Mouse (Mus musculus): ENCODE data around the gene Synpo2. TPM values are rescaled to one million over a fixed set of nuclear protein-coding genes. Genes with fewer than 3 reads are reported as not detected.

The Synpo2 gene
- total RNA-seq, 2 experiments from 2014 or later: 2.2 to 3.0 TPM

DNA sequence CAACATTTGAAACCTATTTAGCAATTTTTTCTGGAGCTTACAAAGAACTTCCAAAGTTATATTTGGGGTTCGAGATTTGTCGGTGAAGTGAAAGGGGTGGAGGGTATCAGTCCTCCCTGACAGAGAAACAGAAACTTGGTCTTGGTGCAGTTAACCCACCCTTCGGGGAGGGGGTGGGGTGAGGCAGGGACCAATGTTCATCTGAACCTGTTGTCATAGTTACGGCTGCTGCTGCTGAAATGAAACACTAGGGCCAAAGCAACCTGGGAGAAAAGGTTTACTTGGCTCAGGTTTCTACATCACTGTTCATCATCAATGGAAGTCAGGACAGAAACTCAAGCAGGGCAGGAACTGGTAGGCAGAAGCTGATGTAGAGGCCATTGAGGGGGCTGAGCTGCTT, 66.6 kb downstream of the Synpo2 start:
- intact Hi-C loops (cut with DNase I): loop anchor here (5.0 kb wide), 1 partner anchor 153 kb away; no protein-coding TSS in a partner anchor
- no peak for DNase-seq

DNA sequence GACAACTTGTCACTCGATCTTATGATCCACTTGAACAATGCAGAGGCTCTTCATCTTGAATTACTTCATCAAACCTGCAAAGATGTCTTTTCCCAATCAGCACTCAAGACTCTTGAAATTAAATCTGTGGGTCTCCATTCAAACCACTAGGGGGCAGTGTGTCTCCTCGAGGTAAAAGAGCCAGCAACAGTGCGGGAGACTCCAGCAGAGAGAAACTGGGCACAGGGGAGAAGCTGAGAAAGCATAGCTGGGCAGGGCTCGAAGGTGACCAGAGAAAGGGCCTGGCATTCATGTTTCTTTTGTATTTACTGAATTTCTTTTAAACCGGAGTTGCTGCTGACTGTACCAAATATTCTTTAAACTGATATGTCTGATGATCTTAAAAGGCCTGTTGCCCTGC, 67.1 kb downstream of the Synpo2 start:
- intact Hi-C loops (cut with DNase I): loop anchor here (5.0 kb wide), 1 partner anchor 153 kb away; no protein-coding TSS in a partner anchor
- peak; percentile 52 for DNase-seq

DNA sequence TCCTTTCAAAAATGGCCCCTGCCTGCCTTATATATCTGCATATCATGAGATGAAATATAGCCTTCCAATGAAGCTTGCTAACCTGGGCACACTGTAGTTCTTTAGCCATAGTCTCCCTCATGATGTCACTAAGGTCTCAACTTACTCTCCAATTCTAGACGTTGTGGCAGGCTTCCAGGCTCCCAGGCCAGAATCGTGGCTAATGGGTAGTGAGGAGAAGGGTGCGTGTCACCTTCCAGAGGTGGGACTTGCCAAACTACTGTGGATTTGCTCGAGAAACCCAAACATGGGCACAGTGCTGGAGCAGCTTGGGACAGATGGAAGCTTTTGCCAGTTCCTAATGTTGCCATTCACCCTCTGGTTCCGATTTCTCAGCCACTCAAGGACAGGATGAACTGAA, 69.5 kb downstream of the Synpo2 start:
- intact Hi-C loops (cut with DNase I): loop anchor here (5.0 kb wide), 1 partner anchor 156 kb away; no protein-coding TSS in a partner anchor
- no peak for DNase-seq

DNA sequence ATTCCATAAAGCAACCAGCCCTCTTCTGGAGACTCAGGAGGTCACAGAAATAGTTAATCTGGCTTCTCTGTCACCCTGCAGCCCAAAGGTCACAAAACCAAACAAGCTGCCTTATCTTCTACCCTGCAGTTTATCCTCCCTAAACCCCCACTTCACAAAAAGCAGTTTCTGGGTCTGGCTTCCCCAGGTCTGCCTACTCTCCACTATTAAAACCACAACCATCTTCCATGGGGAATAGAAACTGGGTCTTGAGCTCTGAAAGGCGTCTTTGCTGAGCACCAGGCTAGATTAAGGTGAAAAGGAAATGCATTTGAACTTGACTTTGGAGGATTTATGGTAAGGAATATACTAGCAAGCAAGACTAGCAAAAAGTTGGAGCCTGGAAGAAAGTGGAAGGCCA, 71.8 kb downstream of the Synpo2 start:
- intact Hi-C loops (cut with DNase I): no loop called here
- no peak for DNase-seq

DNA sequence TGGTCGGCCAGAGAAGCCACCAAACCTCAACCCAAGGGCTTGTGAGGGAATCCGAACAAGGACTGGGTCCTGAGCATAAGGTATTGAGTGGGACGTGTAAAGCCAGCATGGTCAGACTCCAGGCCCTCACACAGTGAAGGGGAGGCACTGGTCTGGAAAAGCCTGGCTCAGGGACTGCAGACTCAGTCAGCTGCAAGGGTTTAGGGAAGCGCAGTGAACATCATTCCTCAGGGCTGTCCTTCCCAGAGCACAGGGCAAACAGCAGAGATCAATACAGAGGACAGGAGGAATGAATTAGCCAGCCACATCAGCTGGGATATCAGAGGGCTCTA, 72.8 kb downstream of the Synpo2 start:
- intact Hi-C loops (cut with DNase I): no loop called here
- DNase-seq: no peak

DNA sequence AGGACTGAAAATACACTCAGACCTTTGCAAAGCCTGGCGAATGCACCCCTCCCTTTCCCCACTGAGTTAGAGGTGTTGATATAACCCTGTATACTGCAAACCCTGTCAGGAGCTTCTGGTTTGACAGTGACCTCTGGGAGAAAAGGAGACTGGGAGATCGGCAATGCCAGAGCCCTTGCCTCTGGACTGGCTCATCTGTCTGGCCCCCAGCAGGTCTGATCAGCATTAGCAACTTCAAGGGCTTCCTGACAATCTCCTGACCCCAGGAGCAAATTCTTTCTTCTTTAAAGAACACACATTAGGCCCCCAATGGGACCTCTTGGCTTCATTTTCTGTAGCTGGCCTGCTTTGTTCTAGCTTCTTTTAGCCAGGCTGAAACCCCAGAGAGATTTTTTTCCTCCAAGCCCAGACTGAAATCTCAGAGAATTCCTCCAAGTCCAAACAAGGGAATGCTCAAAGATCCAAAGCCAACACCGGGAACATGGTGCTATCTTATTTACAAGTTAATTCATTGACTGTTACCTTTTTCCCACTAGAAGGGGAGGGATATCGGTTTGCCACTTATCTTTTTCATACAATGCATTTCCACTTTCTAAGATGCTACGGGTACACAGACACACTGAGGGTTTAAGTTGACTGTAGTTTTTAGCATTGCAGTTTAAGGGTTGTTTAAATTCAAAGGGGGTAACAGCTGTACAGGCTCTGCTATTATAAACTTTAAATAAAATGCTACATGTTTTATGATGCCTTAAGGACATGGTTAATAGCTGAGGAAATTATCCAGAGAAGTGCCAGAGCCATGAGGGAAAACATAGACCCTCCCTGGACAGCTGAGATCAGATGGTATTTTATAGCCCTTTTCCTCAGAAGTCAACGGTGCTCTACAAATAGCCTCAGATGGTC, 73.4 kb downstream of the Synpo2 start:
- no peak for DNase-seq

DNA sequence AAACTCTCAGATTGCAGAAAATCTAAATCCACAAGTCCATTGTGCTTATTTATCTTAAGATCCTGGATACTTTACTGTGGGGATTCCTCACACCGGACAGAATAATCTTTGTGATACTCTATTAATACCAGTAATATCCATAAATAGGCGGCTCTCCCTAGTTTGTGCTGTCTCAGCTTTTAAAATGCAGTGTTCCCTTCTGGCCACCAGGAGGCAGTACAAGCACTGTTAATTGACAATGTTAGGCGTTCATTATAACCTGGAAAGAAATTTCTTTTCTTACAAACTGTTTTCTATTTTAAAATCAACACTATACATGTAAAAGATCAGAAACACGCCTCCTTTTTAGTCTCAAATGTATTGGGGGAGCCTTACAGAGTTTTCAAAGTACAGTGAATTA, 75.2 kb downstream of the Synpo2 start:
- DNase-seq: peak; percentile 24
- intact Hi-C loops (cut with DNase I): loop anchor here (2.0 kb wide), 1 partner anchor 192 kb away; no protein-coding TSS in a partner anchor

More for the DNA sequence above, 73.4 kb downstream of the Synpo2 start:
- intact Hi-C loops (cut with DNase I): no loop called here

DNA sequence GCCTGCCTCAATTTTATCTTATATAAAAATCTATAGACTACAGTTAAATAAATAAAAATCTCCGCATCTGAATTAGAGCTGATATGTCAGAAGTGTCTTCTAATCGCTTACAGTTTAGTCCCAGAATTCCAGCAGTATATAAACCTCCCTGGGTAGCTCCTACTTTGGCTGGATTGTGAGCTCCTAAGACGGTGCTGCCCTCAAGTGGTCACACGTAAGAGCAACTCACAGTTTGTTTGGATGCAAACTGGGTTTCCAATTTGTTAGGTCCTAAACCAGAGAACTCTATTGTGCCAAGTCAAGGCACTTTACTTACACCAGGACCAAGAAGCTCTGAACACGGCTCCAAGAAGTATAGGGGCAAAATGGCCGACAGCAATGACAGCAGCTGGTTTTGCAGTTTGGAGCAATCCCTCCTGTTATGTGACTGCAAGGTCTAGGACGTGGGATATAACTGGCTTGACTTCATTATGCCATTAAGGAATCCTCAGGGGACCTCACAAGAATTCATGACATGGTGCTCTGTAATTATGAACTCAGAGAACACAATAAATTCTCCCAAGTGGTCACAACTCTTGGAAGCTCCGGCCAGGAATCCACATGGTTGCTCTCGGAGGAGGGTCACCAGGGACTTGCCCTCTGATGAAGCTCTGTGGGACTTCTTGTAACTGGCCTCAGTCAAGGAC, 76.7 kb downstream of the Synpo2 start:
- DNase-seq: peak; percentile 51
- intact Hi-C loops (cut with DNase I): no loop called here

DNA sequence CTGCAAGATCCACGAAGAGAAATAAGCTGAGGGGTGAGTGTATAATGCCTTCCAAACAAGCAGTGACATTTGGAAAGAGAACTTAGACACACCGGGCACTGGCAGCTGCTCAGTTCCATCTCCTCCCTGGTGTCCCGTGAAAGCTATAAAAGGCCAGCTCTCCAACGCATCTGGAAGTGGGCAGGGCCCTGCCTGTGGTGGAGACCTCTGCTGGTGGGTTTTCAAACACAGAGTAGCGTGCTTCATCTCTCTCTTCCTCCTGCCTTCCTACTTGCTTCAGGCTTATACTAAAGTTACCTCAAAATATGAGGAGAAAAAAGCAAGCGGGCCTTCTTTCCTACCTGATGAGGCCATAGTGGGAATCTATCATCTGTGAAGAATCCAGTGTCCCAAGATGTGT, 77.4 kb downstream of the Synpo2 start:
- DNase-seq: no peak
- intact Hi-C loops (cut with DNase I): no loop called here

DNA sequence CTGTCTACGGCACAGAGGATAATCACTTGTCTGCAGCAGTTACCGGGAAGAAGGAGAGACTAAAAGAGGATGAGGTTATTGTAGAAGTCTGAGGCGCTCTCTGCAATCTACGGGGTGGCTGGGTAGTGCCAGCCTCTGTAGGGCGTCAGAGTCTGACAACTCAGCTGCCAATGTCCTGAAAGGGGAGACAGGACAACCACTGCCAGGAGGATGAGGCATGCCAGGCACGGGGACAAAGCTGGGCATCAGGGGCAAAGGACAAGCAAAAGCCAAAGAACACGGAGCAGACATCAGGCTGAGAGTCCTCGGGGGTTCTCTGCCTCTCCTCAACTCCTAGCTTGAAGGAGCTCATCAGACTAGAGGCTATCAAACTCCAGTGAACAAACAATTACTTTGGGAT, 82.6 kb downstream of the Synpo2 start:
- intact Hi-C loops (cut with DNase I): no loop called here
- no peak for DNase-seq

DNA sequence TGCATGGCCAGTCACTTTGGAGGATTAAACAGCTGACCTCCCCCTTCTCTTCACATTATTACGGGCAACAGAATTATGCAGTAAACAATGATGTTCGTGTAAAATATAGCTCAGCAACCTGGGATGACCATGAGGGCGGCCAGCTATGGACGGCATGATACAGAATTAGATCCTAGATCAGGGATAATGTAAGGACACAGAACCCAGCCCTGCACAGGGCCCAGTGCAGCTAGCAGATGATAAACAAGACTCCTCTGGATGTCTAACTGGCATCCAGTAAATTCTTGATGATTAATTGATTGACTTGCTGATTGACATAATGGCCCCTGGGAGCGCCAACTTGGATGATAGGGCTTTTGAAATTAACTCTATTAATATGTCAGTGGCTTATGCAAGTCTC, 83.0 kb downstream of the Synpo2 start:
- intact Hi-C loops (cut with DNase I): no loop called here
- DNase-seq: no peak

DNA sequence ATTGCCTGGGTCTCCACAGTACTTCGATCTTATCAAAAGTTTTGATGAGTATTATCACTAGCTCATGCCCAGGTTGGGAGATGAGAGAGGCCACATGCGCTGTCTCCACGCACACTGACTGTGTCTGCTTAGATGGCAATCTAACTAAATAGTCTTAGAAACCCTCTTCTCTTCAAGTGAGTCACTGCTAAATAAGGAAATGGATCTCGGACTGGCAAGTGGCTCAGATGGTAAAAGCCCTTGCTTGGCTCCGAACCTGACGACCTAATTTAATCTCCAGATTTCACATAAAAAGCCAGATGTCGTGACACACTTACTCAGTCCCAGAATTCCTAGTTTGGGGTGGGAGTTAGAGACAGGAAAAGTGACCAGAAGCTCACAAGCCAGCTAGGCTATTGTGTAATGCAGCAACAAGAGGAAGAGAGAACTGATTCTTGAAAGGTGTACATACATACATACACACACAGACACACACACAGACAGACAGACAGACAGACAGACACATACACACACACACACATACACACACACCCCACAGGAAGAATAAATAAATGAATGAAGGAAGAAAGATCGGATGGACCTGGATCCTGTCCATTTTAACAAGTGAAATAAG, 85.3 kb downstream of the Synpo2 start:
- intact Hi-C loops (cut with DNase I): no loop called here
- no peak for DNase-seq

DNA sequence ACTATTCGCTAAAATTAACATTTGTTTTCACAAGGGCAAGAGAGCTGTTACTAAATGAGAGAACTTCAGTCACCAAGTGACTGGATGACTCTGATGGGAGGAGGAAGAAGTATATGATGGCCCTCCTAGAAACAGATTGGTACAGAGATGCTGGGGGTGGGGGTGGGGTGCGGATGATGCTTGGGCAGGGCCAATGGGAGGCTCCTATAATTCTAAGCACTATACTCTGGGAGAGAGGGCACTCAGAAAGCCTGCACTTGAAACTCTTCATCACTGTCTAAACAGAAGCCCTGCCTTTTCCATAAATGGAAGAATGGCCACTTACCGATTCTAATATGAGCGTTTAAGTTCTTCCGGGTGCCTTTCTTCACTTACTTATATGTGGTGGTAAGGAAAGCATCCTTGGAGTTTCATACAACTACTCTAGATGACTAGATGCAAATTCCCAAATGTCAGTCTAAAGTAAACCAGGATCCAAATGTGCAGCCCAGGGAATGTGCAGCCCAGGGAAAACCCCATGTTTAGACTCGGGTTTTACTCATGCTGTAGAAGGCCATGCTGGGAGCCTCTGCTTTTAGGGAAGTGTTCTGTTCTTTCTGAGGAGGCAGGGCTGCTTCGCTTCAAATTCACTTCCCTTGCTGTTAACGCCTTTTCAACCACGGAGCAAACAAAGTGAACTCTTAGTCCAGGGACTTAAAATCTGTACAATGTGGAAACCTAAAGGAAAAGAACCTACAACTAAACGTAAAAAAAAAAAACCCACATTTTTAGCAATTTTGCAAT, 86.4 kb downstream of the Synpo2 start:
- intact Hi-C loops (cut with DNase I): no loop called here
- DNase-seq: no peak

DNA sequence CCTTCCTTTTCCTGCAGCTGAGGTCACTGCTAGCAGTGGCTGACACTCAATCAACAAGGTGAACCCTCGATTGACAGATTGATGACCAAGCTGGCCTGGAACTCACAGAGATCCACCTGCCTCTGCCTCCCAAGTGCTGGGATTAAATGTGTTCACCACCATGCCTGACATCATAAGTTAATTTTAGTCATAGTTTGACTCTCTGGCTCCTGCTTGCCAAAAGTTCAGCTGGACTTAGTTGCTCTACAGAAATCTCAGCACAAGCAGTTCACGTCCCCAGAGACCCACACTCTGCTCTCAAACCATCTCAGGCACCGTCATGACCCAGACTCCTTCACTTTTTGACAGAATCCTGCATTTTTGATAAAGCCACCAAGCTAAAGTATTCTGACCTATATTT, 87.3 kb downstream of the Synpo2 start:
- intact Hi-C loops (cut with DNase I): no loop called here

DNA sequence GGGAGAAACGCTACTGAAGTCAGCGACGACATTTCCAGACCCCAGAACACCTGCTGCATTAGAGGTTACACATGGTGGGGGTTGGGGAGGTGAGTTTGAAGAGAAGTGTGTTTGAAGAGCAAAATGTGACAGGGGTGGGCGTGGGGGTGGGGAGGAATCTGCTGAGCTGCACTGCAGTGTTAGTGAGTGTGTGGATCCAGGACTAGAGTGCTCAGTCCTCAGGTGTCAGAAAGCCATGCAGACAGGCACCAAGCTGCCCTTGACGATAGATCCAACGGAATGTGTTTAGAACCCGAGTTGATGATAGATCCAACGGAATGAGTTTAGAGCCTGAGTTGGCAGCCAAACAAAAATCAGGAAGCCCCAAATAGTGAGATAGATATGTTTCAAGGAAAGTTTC, 89.4 kb downstream of the Synpo2 start:
- intact Hi-C loops (cut with DNase I): no loop called here
- DNase-seq: no peak

More for the DNA sequence above, 87.3 kb downstream of the Synpo2 start:
- no peak for DNase-seq

DNA sequence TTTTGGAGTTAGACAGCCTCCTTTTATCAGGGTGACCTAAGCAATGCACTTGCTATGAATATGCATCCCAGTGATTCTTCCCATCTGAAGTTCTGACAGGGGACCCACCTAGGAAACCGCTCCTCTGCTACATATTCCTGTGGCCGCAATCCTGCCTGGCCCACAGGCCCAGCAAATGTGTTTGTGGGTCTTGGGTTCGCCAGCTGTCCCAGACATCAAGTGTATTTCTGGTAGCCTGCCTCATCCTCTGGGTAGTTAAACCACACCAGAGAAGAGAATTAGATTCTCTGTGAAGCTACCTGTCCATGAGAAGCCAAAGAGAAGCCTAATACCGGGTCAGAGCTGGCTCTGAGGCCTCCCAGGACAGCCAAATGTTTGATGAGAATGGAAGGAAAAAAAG, 90.0 kb downstream of the Synpo2 start:
- intact Hi-C loops (cut with DNase I): no loop called here
- no peak for DNase-seq

DNA sequence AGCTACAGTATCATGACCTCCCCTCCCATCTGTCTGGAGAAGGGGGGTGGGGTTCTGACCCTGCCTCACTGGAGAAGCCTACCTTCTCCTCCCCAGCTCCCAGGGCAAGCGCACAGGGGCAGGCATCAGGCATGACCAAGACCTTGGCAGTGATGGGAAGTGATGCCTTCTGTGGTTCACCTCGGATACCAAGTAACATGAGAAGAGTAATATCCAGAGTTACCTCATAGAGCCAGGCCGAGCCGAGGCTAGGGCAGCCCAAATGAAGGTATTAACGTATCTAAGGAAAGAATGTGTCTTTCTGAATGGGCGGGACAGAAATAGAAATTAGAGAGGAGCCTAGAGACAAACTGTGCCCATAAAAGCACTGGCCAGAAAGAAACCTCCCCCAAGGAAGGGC, 92.5 kb downstream of the Synpo2 start:
- intact Hi-C loops (cut with DNase I): no loop called here
- DNase-seq: no peak

DNA sequence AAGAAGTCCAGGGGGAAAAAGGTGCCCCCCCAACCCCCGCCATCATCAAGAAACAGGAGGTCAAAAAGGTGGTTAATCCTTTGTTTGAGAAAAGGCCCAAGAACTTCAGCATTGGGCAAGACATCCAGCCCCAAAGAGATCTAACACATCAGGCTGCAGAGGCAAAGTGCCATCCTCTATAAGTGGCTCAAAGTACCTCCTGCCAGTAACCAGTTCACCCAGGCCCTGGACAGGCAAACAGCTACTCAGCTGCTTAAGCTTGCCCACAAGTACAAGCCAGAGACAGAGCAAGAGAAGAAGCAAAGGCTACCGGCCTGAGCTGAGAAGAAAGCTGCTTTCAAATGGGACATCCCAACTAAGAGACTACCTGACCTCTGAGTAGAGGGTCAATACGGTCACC, 93.7 kb downstream of the Synpo2 start:
- intact Hi-C loops (cut with DNase I): no loop called here
- DNase-seq: no peak

DNA sequence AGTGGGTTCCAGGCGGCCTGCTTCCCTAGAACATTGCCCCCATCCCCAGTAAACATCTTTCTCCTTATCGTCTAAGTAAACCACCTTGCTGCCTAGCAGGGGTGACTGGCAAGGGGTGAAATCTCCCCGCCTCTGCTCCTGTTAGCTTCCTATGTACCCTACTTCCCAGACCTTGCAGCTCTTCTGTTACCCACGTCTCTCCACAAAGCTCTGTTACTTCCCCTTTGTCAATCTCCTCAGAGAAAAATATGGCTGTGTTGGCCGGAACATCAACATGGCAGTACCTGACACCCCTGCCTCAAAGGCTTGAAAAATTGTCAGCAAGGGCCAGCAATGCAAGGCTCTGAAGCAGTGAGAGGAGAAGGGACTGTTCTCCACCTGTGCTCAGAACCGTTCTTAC, 94.9 kb downstream of the Synpo2 start:
- no peak for DNase-seq
- intact Hi-C loops (cut with DNase I): no loop called here

DNA sequence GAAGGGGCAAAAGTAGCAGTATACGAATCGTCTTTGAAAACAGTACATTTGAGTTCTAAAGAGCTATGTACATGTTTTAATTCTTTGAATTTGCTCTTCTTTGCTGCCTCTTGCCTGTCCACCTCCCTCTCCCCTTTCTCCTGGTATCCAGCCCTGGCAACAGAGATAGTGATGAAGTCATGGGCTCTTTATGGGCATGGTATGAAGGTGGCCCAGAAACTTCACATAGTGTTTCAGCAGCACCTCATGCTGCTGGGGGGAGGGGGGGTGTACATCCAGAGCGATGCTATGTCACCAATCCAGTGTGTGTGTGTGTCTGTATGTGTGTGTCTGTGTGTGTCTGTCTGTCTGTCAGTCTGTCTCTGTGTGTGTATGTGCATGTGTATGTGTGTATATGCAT, 95.8 kb downstream of the Synpo2 start:
- intact Hi-C loops (cut with DNase I): no loop called here
- DNase-seq: no peak

DNA sequence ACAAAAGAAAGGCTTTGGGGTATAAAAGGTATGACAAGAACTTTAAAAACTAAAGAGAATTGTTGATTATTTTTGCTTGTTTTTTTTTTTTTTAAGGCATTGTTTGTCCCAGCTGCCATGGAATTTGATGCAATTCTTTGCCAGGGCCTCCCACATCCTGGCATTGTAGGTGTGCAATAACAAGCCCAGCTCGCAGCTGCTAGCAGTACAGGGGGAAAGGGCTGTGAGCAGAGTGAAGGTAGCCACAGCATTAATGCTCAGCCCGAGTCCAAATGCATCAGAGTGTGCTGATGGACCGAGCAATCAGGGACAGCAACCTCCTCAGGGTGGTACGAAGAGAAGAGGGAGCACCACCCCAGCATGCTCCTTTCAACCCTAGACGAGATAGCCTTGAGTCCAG, 96.3 kb downstream of the Synpo2 start:
- intact Hi-C loops (cut with DNase I): no loop called here
- no peak for DNase-seq
